Mouse (Mus musculus) MEL-GATA-1-ER (cell line): ENCODE results near the gene Cldn7.
"Not testable (repeated sequence)": the region's sequence is repeated elsewhere in the genome, so short reads cannot be mapped to it uniquely, and the experiment has no call there.

Source experiments
- DNase-seq: peaks from one replicate; pipeline ENCODE4 v3.0.0-alpha.2; 2012; ENCODE audit warnings: low read depth; ENCODE audit errors: extremely low read depth

Gene Cldn7

DNA sequence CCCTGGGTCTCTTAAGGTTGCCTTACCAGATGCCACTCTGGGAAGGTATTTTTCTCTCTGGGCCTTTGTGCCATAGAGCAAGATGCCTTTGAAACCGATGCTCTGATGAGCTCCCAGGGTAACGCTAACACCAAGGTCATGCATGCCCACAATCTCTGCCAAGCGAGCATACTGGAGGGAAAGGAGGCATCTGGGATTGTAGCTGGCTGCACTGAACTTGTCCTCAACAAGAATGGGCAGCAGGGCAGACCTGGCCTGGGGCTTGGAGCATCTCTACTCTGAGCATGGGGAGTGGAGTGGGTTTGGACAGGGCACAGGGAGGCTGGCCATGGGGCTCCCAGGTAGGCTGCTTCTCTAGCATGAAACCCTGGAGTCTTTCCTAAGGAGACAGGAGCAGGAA, 48.8 kb downstream of the Cldn7 start:
- no peak for DNase-seq

DNA sequence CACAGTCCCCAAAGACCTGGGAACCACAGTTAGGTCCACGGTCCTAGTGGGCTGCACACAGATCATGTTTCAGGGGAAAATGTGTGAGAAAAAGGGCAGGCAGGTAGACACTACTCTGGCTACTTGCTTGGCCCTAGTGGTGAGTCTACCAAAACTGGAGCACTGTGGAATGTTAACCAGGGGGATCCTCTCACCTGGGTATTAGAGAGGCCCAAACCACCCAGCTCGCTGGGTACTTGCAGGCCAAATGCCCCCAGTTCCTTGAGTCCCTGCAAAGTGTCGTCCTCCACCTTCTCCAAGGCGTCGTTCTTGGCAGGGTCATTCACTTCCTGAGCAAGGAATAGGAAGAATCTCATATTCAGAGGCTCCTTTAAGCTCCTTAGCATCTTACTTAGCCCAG, 49.5 kb downstream of the Cldn7 start:
- DNase-seq, result no peak

DNA sequence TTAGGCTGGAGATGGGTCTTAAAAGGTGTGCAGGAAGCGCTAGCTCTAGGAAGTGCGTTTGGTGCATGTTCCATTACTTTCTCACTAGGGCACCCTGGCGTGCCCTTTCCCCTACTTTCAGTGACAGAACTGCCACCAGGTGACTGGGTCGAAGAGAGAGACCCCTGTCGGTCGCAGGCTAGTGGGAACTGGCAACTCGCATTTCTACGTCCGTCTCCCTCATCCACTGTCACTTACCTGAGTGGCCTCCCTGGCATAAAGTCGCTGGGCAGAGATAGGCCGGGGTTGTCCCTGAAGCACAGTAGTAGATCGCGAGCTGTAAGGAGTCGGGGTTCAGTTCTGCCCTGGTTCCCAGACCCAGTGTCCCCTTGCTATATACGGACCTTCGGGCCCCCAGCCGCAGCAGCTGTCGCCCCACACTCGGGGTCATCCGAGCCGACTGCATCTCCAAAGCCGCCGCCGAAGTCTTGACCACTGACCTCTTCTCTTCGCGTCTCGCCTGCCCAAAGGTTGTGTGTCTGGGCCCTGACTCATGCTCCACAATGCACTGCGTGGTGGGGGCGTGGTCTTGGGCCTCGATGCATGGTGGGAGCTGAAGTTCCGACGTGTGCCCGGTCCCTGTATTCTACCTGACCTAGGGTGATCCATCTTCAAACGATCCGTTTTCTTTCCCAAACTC, 50.4 kb downstream of the Cldn7 start, which contains the start of gene Acadvl:
Gene Acadvl, minus strand, starts transcription at position 532 of the 679 bp plus-strand sequence.
- no peak for DNase-seq

DNA sequence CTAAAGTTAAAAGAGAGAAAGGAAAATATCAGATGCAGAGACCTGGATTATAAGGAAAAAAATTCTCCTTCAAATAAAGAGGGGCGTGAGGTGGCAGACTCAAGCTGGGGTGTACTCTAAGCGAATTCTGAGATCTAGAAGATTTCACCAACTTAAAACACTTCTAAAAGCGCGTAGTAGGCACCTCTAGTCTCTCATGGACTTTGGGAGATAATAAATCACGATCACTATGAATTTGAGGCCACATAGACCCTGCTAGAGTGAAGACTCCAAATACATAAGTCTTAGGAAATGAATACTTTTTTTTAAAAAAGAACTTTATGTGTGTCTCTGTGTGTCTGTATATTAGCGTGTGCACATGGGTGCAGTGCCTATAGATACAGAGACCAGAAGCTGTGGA, 51.1 kb downstream of the Cldn7 start:
- no peak for DNase-seq

DNA sequence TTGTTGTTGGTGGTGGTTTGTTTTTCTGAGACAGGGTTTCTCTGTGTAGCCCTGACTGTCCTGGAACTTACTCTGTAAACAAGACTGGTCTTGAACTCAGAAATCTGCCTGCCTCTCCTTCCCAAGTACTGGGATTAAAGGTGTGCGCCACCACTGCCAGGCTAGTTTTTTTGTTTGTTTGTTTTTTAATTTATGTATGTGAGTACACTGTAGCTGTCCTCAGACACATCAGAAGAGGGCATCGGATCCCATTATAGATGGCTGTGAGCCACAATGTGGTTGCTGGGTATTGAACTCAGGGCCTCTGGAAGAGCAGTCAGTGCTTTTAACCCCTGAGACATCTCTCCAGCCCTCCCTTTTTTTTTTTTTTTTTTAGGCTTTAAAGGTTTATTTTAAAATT, 51.6 kb downstream of the Cldn7 start:
- DNase-seq, result not testable (repeated sequence)

DNA sequence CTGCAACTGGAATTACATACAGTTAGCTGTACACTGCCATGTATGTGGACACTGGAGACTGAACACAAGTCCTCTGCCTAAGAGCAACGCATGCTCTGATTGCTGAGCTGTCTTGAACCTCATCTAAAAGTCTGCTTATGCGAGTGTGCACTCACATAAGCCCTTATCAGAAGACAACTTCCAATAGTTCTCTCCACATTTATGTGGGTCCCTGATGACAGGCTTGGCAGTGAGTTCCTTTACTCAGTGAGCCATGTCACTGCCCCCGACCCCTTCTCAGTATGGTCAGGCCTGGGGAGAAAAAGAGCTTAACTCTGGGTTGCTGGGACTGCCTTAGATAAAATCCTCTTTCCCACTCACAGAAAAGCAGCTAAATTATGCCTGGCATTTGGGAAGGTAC, 52.1 kb downstream of the Cldn7 start, which contains the start of gene Dlg4:
Gene Dlg4, plus strand, starts transcription at position 274 of the 400 bp plus-strand sequence.
- DNase-seq, result no peak

DNA sequence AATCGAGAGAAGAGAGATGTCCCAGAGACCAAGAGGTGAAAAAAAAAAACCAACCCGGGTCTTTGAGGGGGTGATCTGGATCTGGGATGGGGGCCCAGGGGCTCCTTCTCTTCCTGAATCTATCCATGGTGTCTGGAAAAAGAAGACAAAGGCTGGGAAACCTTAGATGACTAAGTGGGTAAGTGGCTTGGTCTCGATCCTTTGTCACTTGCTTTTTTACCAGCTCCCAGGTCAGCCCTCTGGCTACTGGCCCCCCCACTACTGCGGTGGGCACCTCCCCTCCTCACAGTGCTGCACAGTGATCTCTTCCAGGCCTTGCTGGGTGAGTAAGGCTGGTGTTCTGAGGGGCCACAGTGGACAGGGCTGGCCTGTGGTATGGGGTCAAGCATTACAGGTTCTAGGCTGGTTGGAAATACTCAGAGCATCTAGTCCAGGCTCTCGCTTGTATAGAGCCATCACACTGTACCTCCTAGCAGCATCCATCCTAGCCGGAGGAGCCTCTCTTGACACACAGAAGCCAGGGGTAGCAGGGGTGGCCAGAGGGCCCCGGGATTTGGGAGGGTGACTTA, 52.7 kb downstream of the Cldn7 start:
- DNase-seq, result no peak
